Mouse (Mus musculus) kidney, adult 11 months (tissue): ENCODE measurements around the gene Carmil3.

Source experiments
- DNase-seq: peaks from one replicate; pipeline ENCODE4 v3.0.0; 2022

The Carmil3 gene

GRCm38 (mm10) chr14:55544334-55544733 is 53.9 kb downstream of the Carmil3 start:
- DNase-seq: no peak

GRCm38 (mm10) chr14:55550191-55550590 is 59.7 kb downstream of the Carmil3 start:
- DNase-seq: no peak

GRCm38 (mm10) chr14:55551347-55551746 is 60.9 kb downstream of the Carmil3 start:
- no peak for DNase-seq

GRCm38 (mm10) chr14:55551794-55552193 is 61.3 kb downstream of the Carmil3 start:
- DNase-seq: no peak

- no peak for DNase-seq
Observed at GRCm38 (mm10) chr14:55554635-55555034, 64.2 kb downstream of the Carmil3 start.

- DNase-seq: no peak
Observed at GRCm38 (mm10) chr14:55555788-55556187, 65.3 kb downstream of the Carmil3 start.

GRCm38 (mm10) chr14:55557003-55557402 is 66.6 kb downstream of the Carmil3 start:
- DNase-seq: peak; percentile 89

GRCm38 (mm10) chr14:55557587-55557986 is 67.1 kb downstream of the Carmil3 start:
- DNase-seq: peak; percentile 42
